Comparison of ENCODE assay signal across 9 mouse cellular contexts in genomic region chr13:43567141-43567891, GRCm38 (mm10). TPM values are rescaled to one million over a fixed set of nuclear protein-coding genes. Genes with fewer than 3 reads are reported as not detected.
A peak's percentile ranks its signal among the peaks of the same experiment; 100 is the strongest.
DNase-seq lines count a peak whose midpoint lies in the region; ATAC-seq and TF ChIP-seq lines count a peak whose summit lies in the region.
"Had no signal": no experiment of that assay in that cellular context is flagged by ENCODE, and none has a peak within 500 bp of the region (broad histone marks: within the 10 kb centered on the region; RNA-seq: fewer than 3 reads in every experiment).

No protein-coding gene starts in this region.

- intact Hi-C loops in left cerebral cortex, adult 2 months (cut with DNase I), result no loop called here

- no peaks in the 10 kb centered on the region for H3K36me3 ChIP-seq in forebrain, embryonic 13.5 days (ENCODE audit: poor library complexity, severe bottlenecking)
- no peaks in the 10 kb centered on the region for H3K36me3 ChIP-seq in forebrain, embryonic 10.5 days (replicated peaks)
- no peaks in the 10 kb centered on the region for H3K36me3 ChIP-seq in intestine, embryonic 15.5 days

- H3K9ac ChIP-seq in forebrain, embryonic 13.5 days, result no peak overlapping the region
- H3K9ac ChIP-seq in intestine, embryonic 15.5 days, result no peak overlapping the region

- TF ChIP-seq CTCF in left cerebral cortex, adult 2 months (IDR thresholded peaks at IDR 0.05), result no peak
- no peak for TF ChIP-seq CTCF in brain, embryonic 14.5 days (IDR thresholded peaks at IDR 0.05; ENCODE audit: borderline replicate concordance, extremely low read depth, insufficient read depth, insufficient read length)

- H3K4me1 ChIP-seq in forebrain, embryonic 13.5 days, result peaks cover 11% of the 10 kb centered on the region; the same call in 1 of the 2 replicates
- peaks cover 12% of the 10 kb centered on the region for H3K4me1 ChIP-seq in forebrain, embryonic 10.5 days
- 0 out of 2 replicates have a peak, but pooled peaks cover 2% of the 10 kb centered on the region for H3K4me1 ChIP-seq in intestine, embryonic 15.5 days (replicated peaks)

- TF ChIP-seq POLR2A in brain, embryonic 14.5 days (IDR thresholded peaks at IDR 0.05; ENCODE audit: borderline replicate concordance, extremely low read depth, insufficient read depth, insufficient read length, poor library complexity, severe bottlenecking), result no peak

- H3K27ac ChIP-seq in forebrain, embryonic 13.5 days, result no peak overlapping the region
- H3K27ac ChIP-seq in forebrain, embryonic 10.5 days, result no peak overlapping the region
- peak overlapping the region; percentile 57 for H3K27ac ChIP-seq in left cerebral cortex, adult 2 months
- 0 out of 2 replicates have a peak overlapping the region, but pooled peaks have one; percentile 13 for H3K27ac ChIP-seq in intestine, embryonic 15.5 days
- H3K27ac ChIP-seq: heart, adult 2 months had no signal

- H3K9me3 ChIP-seq in forebrain, embryonic 13.5 days (replicated peaks), result peaks cover 8% of the 10 kb centered on the region; the same call in 1 of the 2 replicates
- peaks cover 11% of the 10 kb centered on the region for H3K9me3 ChIP-seq in forebrain, embryonic 10.5 days
- no peaks in the 10 kb centered on the region for H3K9me3 ChIP-seq in intestine, embryonic 15.5 days

- peak; percentile 43; the same call in 1 of the 2 replicates for ATAC-seq in forebrain, embryonic 13.5 days
- no peak for ATAC-seq in intestine, embryonic 15.5 days

- H3K4me3 ChIP-seq in forebrain, embryonic 13.5 days, result no peak overlapping the region
- no peak overlapping the region for H3K4me3 ChIP-seq in forebrain, embryonic 10.5 days
- H3K4me3 ChIP-seq in left cerebral cortex, adult 2 months, result no peak overlapping the region
- H3K4me3 ChIP-seq in intestine, embryonic 15.5 days (replicated peaks), result no peak overlapping the region
- H3K4me3 ChIP-seq: heart, adult 2 months had no signal

- 53% methylated on average over 22 of the region's 25 CpGs for WGBS in forebrain, embryonic 13.5 days
- 72% methylated on average over 23 of the region's 25 CpGs for WGBS in forebrain, embryonic 10.5 days
- 65% methylated on average over 25 of the region's 25 CpGs for WGBS in intestine, embryonic 15.5 days

- DNase-seq in forebrain, embryonic 10.5 days (ENCODE audit: extremely low spot score, low spot score), result no peak
- no peak for DNase-seq in left cerebral cortex, adult 2 months (ENCODE audit: extremely low spot score in 1 of 2, low spot score in 2 of 2)
- no peak for DNase-seq in left cerebral cortex, adult 11 months (ENCODE audit: low spot score)
- peak; percentile 85 for DNase-seq in brain, embryonic 14.5 days (ENCODE audit: low read depth)
- no peak for DNase-seq in spleen, postnatal 14 days (ENCODE audit: low spot score in 2 of 2)
- DNase-seq in ovary, postnatal 36 days (ENCODE audit: low spot score), result no peak

- H3K4me2 ChIP-seq in forebrain, embryonic 13.5 days, result peak overlapping the region; percentile 33; the same call in 1 of the 2 replicates
- H3K4me2 ChIP-seq in intestine, embryonic 15.5 days (replicated peaks), result no peak overlapping the region

- no peaks in the 10 kb centered on the region for H3K27me3 ChIP-seq in forebrain, embryonic 13.5 days
- H3K27me3 ChIP-seq in forebrain, embryonic 10.5 days (ENCODE audit: poor library complexity, severe bottlenecking), result peaks cover 14% of the 10 kb centered on the region
- H3K27me3 ChIP-seq in intestine, embryonic 15.5 days (replicated peaks), result no peaks in the 10 kb centered on the region

RNA-seq across cellular contexts. Expression of gene Mcur1, which starts 7.3 kb away (rescaled TPM):
- polyA plus RNA-seq in forebrain, embryonic 13.5 days (2015; fragmentation: Nextera tagmentation; extraction: Ambion mirVana), result 9.3 and 9.6 TPM in 2 replicates
- polyA plus RNA-seq in forebrain, embryonic 10.5 days (2016; fragmentation: Nextera tagmentation; extraction: Ambion mirVana), result 10.1 and 10.5 TPM in 2 replicates
- total RNA-seq in left cerebral cortex, adult 2 months (2021), result 10 to 100 TPM; 15.8 to 17.8 TPM
- polyA plus RNA-seq in brain, embryonic 14.5 days (2012; rRNA removed), result 9.2 and 10.0 TPM in 2 replicates
- polyA plus RNA-seq in intestine, embryonic 15.5 days (2015; fragmentation: Nextera tagmentation; extraction: Ambion mirVana), result 11.0 TPM in 2 replicates

RNA-seq across cellular contexts. Expression of gene Rnf182, which starts 48.2 kb away (rescaled TPM):
- polyA plus RNA-seq in forebrain, embryonic 13.5 days (2015; fragmentation: Nextera tagmentation; extraction: Ambion mirVana), result 24.8 and 26.3 TPM in 2 replicates
- 6.6 and 6.7 TPM in 2 replicates for polyA plus RNA-seq in forebrain, embryonic 10.5 days (2016; fragmentation: Nextera tagmentation; extraction: Ambion mirVana)
- 1 to 10 TPM; 7.6 to 7.8 TPM for total RNA-seq in left cerebral cortex, adult 2 months (2021)
- polyA plus RNA-seq in brain, embryonic 14.5 days (2012; rRNA removed), result 26.8 and 27.2 TPM in 2 replicates
- 1.9 and 2.4 TPM in 2 replicates for polyA plus RNA-seq in intestine, embryonic 15.5 days (2015; fragmentation: Nextera tagmentation; extraction: Ambion mirVana)

Comparison
In these comparisons a context has a peak if more than half of its experiments do, and no peak if none do; other contexts are left out.
1. H3K27ac ChIP-seq: peak in left cerebral cortex, adult 2 months (single experiment) and intestine, embryonic 15.5 days (single experiment); none in forebrain, embryonic 13.5 days (single experiment) and forebrain, embryonic 10.5 days (single experiment).